Mouse (Mus musculus): ENCODE measurements around the gene Gpc6.
"Not testable (repeated sequence)": the region's sequence is repeated elsewhere in the genome, so short reads cannot be mapped to it uniquely, and the experiment has no call there.

Gene Gpc6

GRCm38 (mm10) chr14:117369331-117369866 lies 444.3 kb downstream of the Gpc6 start:
- DNase-seq (ENCODE audit: low spot score in 2 of 2): no peak

GRCm38 (mm10) chr14:117376822-117377376 lies 451.8 kb downstream of the Gpc6 start:
- DNase-seq (ENCODE audit: low spot score in 2 of 2): no peak

- no peak for DNase-seq (ENCODE audit: low spot score in 2 of 2)
Measured at GRCm38 (mm10) chr14:117379979-117380378, 454.9 kb downstream of the Gpc6 start.

GRCm38 (mm10) chr14:117383188-117383587 lies 458.1 kb downstream of the Gpc6 start:
- no peak for DNase-seq (ENCODE audit: low spot score in 2 of 2)

GRCm38 (mm10) chr14:117384096-117384770 lies 459.1 kb downstream of the Gpc6 start:
- peak in 1 of 2 experiments; percentile 20 for DNase-seq (ENCODE audit: low spot score in 2 of 2)

- DNase-seq (ENCODE audit: low spot score in 2 of 2): no peak
Measured at GRCm38 (mm10) chr14:117385731-117386270, 460.7 kb downstream of the Gpc6 start.

GRCm38 (mm10) chr14:117390794-117391320 lies 465.7 kb downstream of the Gpc6 start:
- DNase-seq (ENCODE audit: low spot score in 2 of 2): no peak

- no peak for DNase-seq (ENCODE audit: low spot score in 2 of 2)
Measured at GRCm38 (mm10) chr14:117391412-117391811, 466.3 kb downstream of the Gpc6 start.

- no peak for DNase-seq (ENCODE audit: low spot score in 2 of 2)
Measured at GRCm38 (mm10) chr14:117397165-117397564, 472.1 kb downstream of the Gpc6 start.

- no peak for DNase-seq (ENCODE audit: low spot score in 2 of 2)
Measured at GRCm38 (mm10) chr14:117407824-117408524, 482.9 kb downstream of the Gpc6 start.

GRCm38 (mm10) chr14:117408525-117408835 lies 483.4 kb downstream of the Gpc6 start:
- DNase-seq (ENCODE audit: low spot score in 2 of 2): no peak

- DNase-seq (ENCODE audit: low spot score in 2 of 2): no peak
Measured at GRCm38 (mm10) chr14:117409778-117410177, 484.7 kb downstream of the Gpc6 start.

- no peak for DNase-seq (ENCODE audit: low spot score in 2 of 2)
Measured at GRCm38 (mm10) chr14:117410511-117410910, 485.4 kb downstream of the Gpc6 start.

- DNase-seq (ENCODE audit: low spot score in 2 of 2): no peak
Measured at GRCm38 (mm10) chr14:117415045-117415444, 489.9 kb downstream of the Gpc6 start.

- DNase-seq (ENCODE audit: low spot score in 2 of 2): no peak
Measured at GRCm38 (mm10) chr14:117419561-117420218, 494.6 kb downstream of the Gpc6 start.

GRCm38 (mm10) chr14:117421170-117421569 lies 496.1 kb downstream of the Gpc6 start:
- no peak for DNase-seq (ENCODE audit: low spot score in 2 of 2)

- no peak for DNase-seq (ENCODE audit: low spot score in 2 of 2)
Measured at GRCm38 (mm10) chr14:117426116-117426515, 501.0 kb downstream of the Gpc6 start.

GRCm38 (mm10) chr14:117427776-117428175 lies 502.7 kb downstream of the Gpc6 start:
- DNase-seq (ENCODE audit: low spot score in 2 of 2): no peak

- DNase-seq (ENCODE audit: low spot score in 2 of 2): no peak
Measured at GRCm38 (mm10) chr14:117435739-117436138, 510.6 kb downstream of the Gpc6 start.

- not testable (repeated sequence) for DNase-seq (ENCODE audit: low spot score in 2 of 2)
Measured at GRCm38 (mm10) chr14:117446675-117447231, 521.6 kb downstream of the Gpc6 start.

- no peak for DNase-seq (ENCODE audit: low spot score in 2 of 2)
Measured at GRCm38 (mm10) chr14:117451391-117451991, 526.4 kb downstream of the Gpc6 start.
